Mouse (Mus musculus): ENCODE data around the gene Adtrp. TPM values are rescaled to one million over a fixed set of nuclear protein-coding genes. Genes with fewer than 3 reads are reported as not detected.
A peak's percentile ranks its signal among the peaks of the same experiment; 100 is the strongest.

The Adtrp gene
- polyA plus RNA-seq, 1 experiment from 2014 or later, result 4.3 TPM

DNA sequence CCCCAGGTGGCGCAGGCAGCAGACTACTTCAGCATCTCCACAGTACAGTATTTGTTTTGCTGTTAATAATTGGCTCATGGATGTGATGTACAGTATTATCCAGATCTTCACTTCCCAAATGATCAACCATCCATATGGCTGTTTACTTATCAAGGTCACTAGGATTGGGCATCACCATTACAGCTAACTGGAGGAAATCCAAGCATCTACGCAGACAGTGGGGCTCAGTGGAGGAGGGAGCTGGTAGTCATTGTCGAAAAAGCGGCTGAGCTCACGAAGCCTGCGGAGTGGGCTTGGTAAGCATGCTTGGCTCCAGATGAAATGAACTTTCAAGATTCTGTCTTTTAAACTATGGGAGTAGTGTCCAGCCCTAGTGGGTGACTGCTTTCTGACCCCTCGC lies 36.7 kb downstream of the Adtrp start:
- Histone ChIP-seq H3K27me3 (ENCODE audit: insufficient read depth, low read length) (no peaks in the 10 kb centered on the region), H3K27ac (no peak overlapping the region), H3K4me2 (ENCODE audit: low read length) (no peak overlapping the region), H3K9me3 (replicated peaks; ENCODE audit: low read length) (no peaks in the 10 kb centered on the region), H3K4me1 (replicated peaks; ENCODE audit: insufficient read depth, low read length) (no peaks in the 10 kb centered on the region), H3K36me3 (ENCODE audit: insufficient read depth, low read length) (no peaks in the 10 kb centered on the region), H3K4me3 (replicated peaks; ENCODE audit: low read depth, low read length) (no peak overlapping the region), H3K9ac (ENCODE audit: low read depth, low read length) (no peak overlapping the region)
- DNase-seq (ENCODE audit: low spot score) (no peak), ATAC-seq (replicated peaks; ENCODE audit: low FRiP score, low read depth) (no peak)
- TF ChIP-seq CTCF (IDR thresholded peaks at IDR 0.05; ENCODE audit: low read depth), result no peak
- WGBS, result 78% methylated on average over 7 of the region's 7 CpGs

GRCm38 (mm10) chr13:41807815-41808214 lies 39.7 kb downstream of the Adtrp start:
- Histone ChIP-seq H3K9me3 (replicated peaks; ENCODE audit: low read length) (no peaks in the 10 kb centered on the region), H3K4me2 (ENCODE audit: low read length) (no peak overlapping the region), H3K9ac (ENCODE audit: low read depth, low read length) (no peak overlapping the region), H3K4me3 (replicated peaks; ENCODE audit: low read depth, low read length) (no peak overlapping the region), H3K4me1 (replicated peaks; ENCODE audit: insufficient read depth, low read length) (no peaks in the 10 kb centered on the region), H3K27me3 (ENCODE audit: insufficient read depth, low read length) (no peaks in the 10 kb centered on the region), H3K36me3 (ENCODE audit: insufficient read depth, low read length) (no peaks in the 10 kb centered on the region), H3K27ac (no peak overlapping the region)
- no peak for TF ChIP-seq CTCF (IDR thresholded peaks at IDR 0.05; ENCODE audit: low read depth)
- no peak for ATAC-seq (replicated peaks; ENCODE audit: low FRiP score, low read depth)
- 86% methylated on average over 4 of the region's 4 CpGs for WGBS
- DNase-seq (ENCODE audit: low spot score), result no peak

GRCm38 (mm10) chr13:41807300-41807699 lies 40.2 kb downstream of the Adtrp start:
- no peak overlapping the region for H3K4me3 ChIP-seq (replicated peaks; ENCODE audit: low read depth, low read length)
- no peak overlapping the region for H3K4me2 ChIP-seq (ENCODE audit: low read length)
- H3K9me3 ChIP-seq (replicated peaks; ENCODE audit: low read length), result no peaks in the 10 kb centered on the region
- no peak for TF ChIP-seq CTCF (IDR thresholded peaks at IDR 0.05; ENCODE audit: low read depth)
- H3K27me3 ChIP-seq (ENCODE audit: insufficient read depth, low read length), result no peaks in the 10 kb centered on the region
- no peaks in the 10 kb centered on the region for H3K4me1 ChIP-seq (replicated peaks; ENCODE audit: insufficient read depth, low read length)
- H3K36me3 ChIP-seq (ENCODE audit: insufficient read depth, low read length), result no peaks in the 10 kb centered on the region
- ATAC-seq (replicated peaks; ENCODE audit: low FRiP score, low read depth), result no peak
- H3K27ac ChIP-seq, result no peak overlapping the region
- H3K9ac ChIP-seq (ENCODE audit: low read depth, low read length), result no peak overlapping the region
- 78% methylated on average over 4 of the region's 4 CpGs for WGBS
- DNase-seq (ENCODE audit: low spot score), result no peak

GRCm38 (mm10) chr13:41805138-41805820 lies 42.2 kb downstream of the Adtrp start:
- H3K9me3 ChIP-seq (replicated peaks; ENCODE audit: low read length), result no peaks in the 10 kb centered on the region
- TF ChIP-seq CTCF (IDR thresholded peaks at IDR 0.05; ENCODE audit: low read depth), result no peak
- no peak overlapping the region for H3K9ac ChIP-seq (ENCODE audit: low read depth, low read length)
- no peak for ATAC-seq (replicated peaks; ENCODE audit: low FRiP score, low read depth)
- no peak overlapping the region for H3K4me2 ChIP-seq (ENCODE audit: low read length)
- no peaks in the 10 kb centered on the region for H3K27me3 ChIP-seq (ENCODE audit: insufficient read depth, low read length)
- WGBS, result 83% methylated on average over 7 of the region's 7 CpGs
- H3K4me1 ChIP-seq (replicated peaks; ENCODE audit: insufficient read depth, low read length), result no peaks in the 10 kb centered on the region; the same call in 1 of the 2 replicates
- no peaks in the 10 kb centered on the region for H3K36me3 ChIP-seq (ENCODE audit: insufficient read depth, low read length)
- H3K27ac ChIP-seq, result no peak overlapping the region
- no peak overlapping the region for H3K4me3 ChIP-seq (replicated peaks; ENCODE audit: low read depth, low read length)
- no peak for DNase-seq (ENCODE audit: low spot score)

DNA sequence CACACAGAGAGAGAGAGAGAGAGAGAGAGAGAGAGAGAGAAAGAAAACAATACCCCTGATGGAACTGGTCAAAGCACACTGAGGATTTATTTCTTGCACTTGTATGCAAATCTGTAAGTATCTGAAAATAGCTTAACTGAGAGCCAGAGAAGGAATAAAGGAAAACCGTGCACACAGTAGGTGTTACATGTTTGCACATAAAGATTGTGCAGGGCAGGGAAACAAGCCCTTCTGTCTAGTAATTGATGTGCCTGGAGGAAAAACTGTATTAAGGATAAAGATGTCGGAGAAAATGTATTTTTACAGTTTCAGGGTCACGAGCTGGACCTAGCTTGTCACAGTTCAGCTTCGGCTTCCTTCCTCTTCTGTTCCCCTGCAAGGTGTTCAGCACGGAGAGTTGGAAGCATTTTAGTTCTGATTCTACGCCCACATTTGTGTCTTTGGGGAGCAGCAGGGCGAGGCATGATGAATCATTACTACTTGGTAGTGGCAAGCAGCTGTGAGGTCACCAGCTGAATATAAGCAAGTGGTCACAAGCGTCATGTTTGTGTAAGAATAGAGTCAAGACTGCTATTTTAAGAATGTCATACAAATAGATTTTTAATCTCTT lies 43.7 kb downstream of the Adtrp start:
- Histone ChIP-seq H3K36me3 (ENCODE audit: insufficient read depth, low read length) (no peaks in the 10 kb centered on the region), H3K4me2 (ENCODE audit: low read length) (no peak overlapping the region), H3K9ac (ENCODE audit: low read depth, low read length) (no peak overlapping the region), H3K4me1 (replicated peaks; ENCODE audit: insufficient read depth, low read length) (no peaks in the 10 kb centered on the region; the same call in 1 of the 2 replicates), H3K4me3 (replicated peaks; ENCODE audit: low read depth, low read length) (no peak overlapping the region), H3K9me3 (replicated peaks; ENCODE audit: low read length) (no peaks in the 10 kb centered on the region), H3K27ac (no peak overlapping the region), H3K27me3 (ENCODE audit: insufficient read depth, low read length) (no peaks in the 10 kb centered on the region)
- no peak for ATAC-seq (replicated peaks; ENCODE audit: low FRiP score, low read depth)
- DNase-seq (ENCODE audit: low spot score), result peak; percentile 52
- TF ChIP-seq CTCF (IDR thresholded peaks at IDR 0.05; ENCODE audit: low read depth), result no peak
- WGBS, result 20% methylated on average over 8 of the region's 8 CpGs

GRCm38 (mm10) chr13:41801177-41801636 lies 46.3 kb downstream of the Adtrp start:
- no peak for TF ChIP-seq CTCF (IDR thresholded peaks at IDR 0.05; ENCODE audit: low read depth)
- DNase-seq (ENCODE audit: low spot score), result no peak
- ATAC-seq (replicated peaks; ENCODE audit: low FRiP score, low read depth), result no peak
- Histone ChIP-seq H3K9me3 (replicated peaks; ENCODE audit: low read length) (no peaks in the 10 kb centered on the region), H3K4me3 (replicated peaks; ENCODE audit: low read depth, low read length) (no peak overlapping the region), H3K36me3 (ENCODE audit: insufficient read depth, low read length) (no peaks in the 10 kb centered on the region), H3K4me2 (ENCODE audit: low read length) (no peak overlapping the region), H3K27me3 (ENCODE audit: insufficient read depth, low read length) (no peaks in the 10 kb centered on the region), H3K4me1 (replicated peaks; ENCODE audit: insufficient read depth, low read length) (no peaks in the 10 kb centered on the region; the same call in 1 of the 2 replicates), H3K27ac (no peak overlapping the region), H3K9ac (ENCODE audit: low read depth, low read length) (no peak overlapping the region)
- 32% methylated on average over 8 of the region's 8 CpGs for WGBS
